Mouse (Mus musculus): ENCODE measurements around the gene Zfp867. TPM values are rescaled to one million over a fixed set of nuclear protein-coding genes. Genes with fewer than 3 reads are reported as not detected.

Zfp867 gene
- polyA plus RNA-seq, 1 experiment from 2014 or later = 7.7 TPM

GRCm38 (mm10) chr11:59437954-59438353 lies 34.3 kb downstream of the Zfp867 start:
- no peak overlapping the region for H3K4me3 ChIP-seq (ENCODE audit: low read depth, low read length)
- H3K36me3 ChIP-seq (ENCODE audit: insufficient read depth) = peaks cover 15% of the 10 kb centered on the region
- H3K9ac ChIP-seq = no peak overlapping the region
- H3K4me2 ChIP-seq = no peak overlapping the region
- no peaks in the 10 kb centered on the region for H3K27me3 ChIP-seq (ENCODE audit: insufficient read depth, low read length)
- TF ChIP-seq CTCF (IDR thresholded peaks at IDR 0.05; ENCODE audit: low read depth) = no peak
- DNase-seq (no peak), ATAC-seq (ENCODE audit: insufficient read depth) (no peak)
- 87% methylated on average over 12 of the region's 12 CpGs for WGBS
- no peaks in the 10 kb centered on the region for H3K4me1 ChIP-seq (ENCODE audit: insufficient read depth)
- H3K27ac ChIP-seq (ENCODE audit: low read depth) = no peak overlapping the region
- H3K9me3 ChIP-seq (ENCODE audit: low read depth, low read length) = no peaks in the 10 kb centered on the region; the same call in 1 of the 2 replicates

DNA sequence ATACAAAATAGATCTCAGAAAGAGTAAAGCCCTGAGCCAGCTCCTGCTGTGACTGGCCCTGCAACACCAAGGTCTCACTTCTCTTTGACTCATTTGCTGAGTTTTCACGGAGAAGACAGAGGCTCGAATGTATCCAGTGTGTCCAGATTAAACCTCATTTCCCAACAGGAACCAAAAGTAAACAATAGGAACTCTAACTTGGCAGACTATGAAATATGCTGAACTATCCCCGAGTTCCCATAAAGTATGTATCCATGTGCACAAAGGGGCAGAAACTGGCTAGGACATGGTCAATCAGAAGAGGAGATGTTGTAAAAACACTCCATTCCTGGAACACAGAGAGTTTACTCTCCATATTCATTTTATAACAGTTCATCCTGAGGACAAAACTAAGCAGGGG lies 40.0 kb downstream of the Zfp867 start:
- Histone ChIP-seq H3K36me3 (ENCODE audit: insufficient read depth) (peaks cover 27% of the 10 kb centered on the region; the same call in 1 of the 2 replicates), H3K4me1 (ENCODE audit: insufficient read depth) (no peaks in the 10 kb centered on the region)

GRCm38 (mm10) chr11:59429959-59430358 lies 42.3 kb downstream of the Zfp867 start:
- TF ChIP-seq CTCF (IDR thresholded peaks at IDR 0.05; ENCODE audit: low read depth) = no peak
- Histone ChIP-seq H3K4me2 (no peak overlapping the region), H3K4me3 (ENCODE audit: low read depth, low read length) (no peak overlapping the region), H3K9me3 (ENCODE audit: low read depth, low read length) (no peaks in the 10 kb centered on the region), H3K4me1 (ENCODE audit: insufficient read depth) (no peaks in the 10 kb centered on the region), H3K36me3 (ENCODE audit: insufficient read depth) (peaks cover 33% of the 10 kb centered on the region), H3K27ac (ENCODE audit: low read depth) (no peak overlapping the region), H3K27me3 (ENCODE audit: insufficient read depth, low read length) (no peaks in the 10 kb centered on the region), H3K9ac (no peak overlapping the region)
- ATAC-seq (ENCODE audit: insufficient read depth) = no peak
- no peak for DNase-seq
- 70% methylated on average over 1 of the region's 1 CpGs for WGBS

More for the DNA sequence above, 40.0 kb downstream of the Zfp867 start:
- 38% methylated on average over 3 of the region's 3 CpGs for WGBS
- H3K27ac ChIP-seq (ENCODE audit: low read depth) = peak overlapping the region; percentile 27; the same call in 1 of the 2 replicates
- TF ChIP-seq CTCF (IDR thresholded peaks at IDR 0.05; ENCODE audit: low read depth) = no peak
- DNase-seq (peak; percentile 33), ATAC-seq (ENCODE audit: insufficient read depth) (no peak)
- H3K9ac ChIP-seq = no peak overlapping the region
- H3K4me2 ChIP-seq = no peak overlapping the region
- no peaks in the 10 kb centered on the region; the same call in 1 of the 2 replicates for H3K9me3 ChIP-seq (ENCODE audit: low read depth, low read length)
- no peaks in the 10 kb centered on the region for H3K27me3 ChIP-seq (ENCODE audit: insufficient read depth, low read length)
- no peak overlapping the region for H3K4me3 ChIP-seq (ENCODE audit: low read depth, low read length)

- H3K4me2 ChIP-seq = no peak overlapping the region
- no peak for TF ChIP-seq CTCF (IDR thresholded peaks at IDR 0.05; ENCODE audit: low read depth)
- H3K9ac ChIP-seq = no peak overlapping the region
- DNase-seq (no peak), ATAC-seq (ENCODE audit: insufficient read depth) (no peak)
- peaks cover 50% of the 10 kb centered on the region for H3K36me3 ChIP-seq (ENCODE audit: insufficient read depth)
- H3K9me3 ChIP-seq (ENCODE audit: low read depth, low read length) = no peaks in the 10 kb centered on the region
- no peaks in the 10 kb centered on the region for H3K27me3 ChIP-seq (ENCODE audit: insufficient read depth, low read length)
- H3K27ac ChIP-seq (ENCODE audit: low read depth) = no peak overlapping the region
- no peaks in the 10 kb centered on the region for H3K4me1 ChIP-seq (ENCODE audit: insufficient read depth)
- WGBS = 80% methylated on average over 9 of the region's 9 CpGs
- no peak overlapping the region for H3K4me3 ChIP-seq (ENCODE audit: low read depth, low read length)
Observed at GRCm38 (mm10) chr11:59428057-59428660, 44.1 kb downstream of the Zfp867 start.

GRCm38 (mm10) chr11:59425671-59426101 lies 46.6 kb downstream of the Zfp867 start:
- Histone ChIP-seq H3K4me1 (ENCODE audit: insufficient read depth) (no peaks in the 10 kb centered on the region), H3K4me3 (ENCODE audit: low read depth, low read length) (no peak overlapping the region), H3K9me3 (ENCODE audit: low read depth, low read length) (no peaks in the 10 kb centered on the region), H3K27ac (ENCODE audit: low read depth) (no peak overlapping the region), H3K36me3 (ENCODE audit: insufficient read depth) (peaks cover 66% of the 10 kb centered on the region), H3K27me3 (ENCODE audit: insufficient read depth, low read length) (no peaks in the 10 kb centered on the region), H3K4me2 (no peak overlapping the region), H3K9ac (no peak overlapping the region)
- DNase-seq (peak; percentile 53), ATAC-seq (ENCODE audit: insufficient read depth) (no peak)
- 48% methylated on average over 7 of the region's 7 CpGs for WGBS
- peak; percentile 52 for TF ChIP-seq CTCF (IDR thresholded peaks at IDR 0.05; ENCODE audit: low read depth)

GRCm38 (mm10) chr11:59423010-59423588 lies 49.2 kb downstream of the Zfp867 start:
- peaks cover 82% of the 10 kb centered on the region for H3K36me3 ChIP-seq (ENCODE audit: insufficient read depth)
- no peak overlapping the region for H3K4me2 ChIP-seq
- H3K9ac ChIP-seq = no peak overlapping the region
- no peaks in the 10 kb centered on the region for H3K9me3 ChIP-seq (ENCODE audit: low read depth, low read length)
- H3K27ac ChIP-seq (ENCODE audit: low read depth) = no peak overlapping the region
- 70% methylated on average over 5 of the region's 5 CpGs for WGBS
- DNase-seq (no peak), ATAC-seq (ENCODE audit: insufficient read depth) (no peak)
- no peak overlapping the region for H3K4me3 ChIP-seq (ENCODE audit: low read depth, low read length)
- TF ChIP-seq CTCF (IDR thresholded peaks at IDR 0.05; ENCODE audit: low read depth) = no peak
- no peaks in the 10 kb centered on the region for H3K4me1 ChIP-seq (ENCODE audit: insufficient read depth)
- H3K27me3 ChIP-seq (ENCODE audit: insufficient read depth, low read length) = no peaks in the 10 kb centered on the region

DNA sequence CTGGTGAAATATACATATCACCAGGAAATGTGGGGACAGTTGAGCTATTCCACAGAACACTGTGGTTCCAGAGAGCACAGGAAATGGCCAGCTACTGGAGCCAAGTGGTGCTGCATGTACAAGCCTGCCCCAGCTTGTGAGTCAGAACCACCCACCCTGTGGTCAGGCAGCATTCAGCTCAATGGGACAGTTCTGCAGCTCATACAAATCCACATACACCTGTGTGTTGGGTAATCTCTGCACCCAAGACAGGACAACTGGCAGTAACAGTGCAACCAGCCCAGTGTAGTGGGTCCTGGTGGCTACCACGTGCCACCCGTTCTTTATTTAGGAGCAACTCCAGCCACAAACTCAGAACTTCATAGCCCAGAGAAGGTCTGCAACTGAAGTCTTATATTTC lies 50.3 kb downstream of the Zfp867 start:
- Histone ChIP-seq H3K36me3 (ENCODE audit: insufficient read depth) (peaks cover 77% of the 10 kb centered on the region), H3K9me3 (ENCODE audit: low read depth, low read length) (no peaks in the 10 kb centered on the region), H3K27ac (ENCODE audit: low read depth) (no peak overlapping the region), H3K27me3 (ENCODE audit: insufficient read depth, low read length) (no peaks in the 10 kb centered on the region), H3K4me3 (ENCODE audit: low read depth, low read length) (no peak overlapping the region), H3K4me1 (ENCODE audit: insufficient read depth) (no peaks in the 10 kb centered on the region), H3K9ac (no peak overlapping the region), H3K4me2 (no peak overlapping the region)
- 89% methylated on average over 2 of the region's 2 CpGs for WGBS
- TF ChIP-seq CTCF (IDR thresholded peaks at IDR 0.05; ENCODE audit: low read depth) = no peak; the same call in 1 of the 2 replicates
- ATAC-seq (ENCODE audit: insufficient read depth) = no peak
- peak; percentile 8 for DNase-seq
